Mouse (Mus musculus) liver, adult 2 months (tissue): ENCODE measurements around the gene Pram1. TPM values are rescaled to one million over a fixed set of nuclear protein-coding genes. Genes with fewer than 3 reads are reported as not detected.

ENCODE experiments used
- DNase-seq: peaks from one replicate; pipeline ENCODE4 v3.0.0-alpha.2; 2011; ENCODE audit warnings: low read depth, low spot score; ENCODE audit errors: extremely low read depth
- H3K27ac ChIP-seq: fragments of 200-500 bp; replicated peaks from 2 replicates; pipeline ENCODE4 v1.5.1; 2012; ENCODE audit warnings: low read depth, mild to moderate bottlenecking, control low read depth, inconsistent platforms, low read length; ENCODE audit not compliant: insufficient read depth
- H3K27me3 ChIP-seq: fragments of 200-500 bp; 2 replicates; pipeline ENCODE4 v1.6.1; 2012; ENCODE audit warnings: mild to moderate bottlenecking, moderate library complexity, low read length, inconsistent platforms; ENCODE audit not compliant: control insufficient read depth, insufficient read depth
- H3K36me3 ChIP-seq: fragments of 200-500 bp; 2 replicates; pipeline ENCODE4 v1.6.1; 2012; ENCODE audit warnings: low read length, inconsistent platforms; ENCODE audit not compliant: control insufficient read depth, insufficient read depth
- H3K4me1 ChIP-seq: fragments of 200-500 bp; 2 replicates; pipeline ENCODE4 v1.6.1; 2011; ENCODE audit warnings: low read length; ENCODE audit not compliant: control insufficient read depth, insufficient read depth
- H3K4me3 ChIP-seq: fragments of 200-500 bp; 2 replicates; pipeline ENCODE4 v1.5.1; 2011; ENCODE audit warnings: low read depth, mild to moderate bottlenecking, control low read depth, low read length, moderate library complexity; ENCODE audit not compliant: insufficient read depth
- H3K79me2 ChIP-seq: fragments of 200-500 bp; 2 replicates; pipeline ENCODE4 v1.6.1; 2012; ENCODE audit warnings: inconsistent platforms, mild to moderate bottlenecking, low read length, moderate library complexity; ENCODE audit not compliant: control insufficient read depth, insufficient read depth
- H3K9ac ChIP-seq: fragments of 200-500 bp; 2 replicates; pipeline ENCODE4 v1.6.1; 2012; ENCODE audit warnings: low read depth, mild to moderate bottlenecking, control low read depth, inconsistent platforms, low read length
- CTCF ChIP-seq: fragments of 200-500 bp; IDR thresholded peaks from 2 replicates; pipeline ENCODE4 v1.5.1; 2011; ENCODE audit warnings: low read depth, low read length, control low read depth
- POLR2A ChIP-seq: fragments of 200-500 bp; IDR thresholded peaks from 2 replicates; pipeline ENCODE4 v1.6.1; 2011; ENCODE audit warnings: low read length, control low read depth; ENCODE audit not compliant: insufficient read depth; ENCODE audit errors: extremely low read depth
- WGBS: fragments of 180-500 bp; shearing (Covaris S2); methylation state at CpG from one replicate; pipeline ENCODE4 v1.1.7; 2018; 5-methylcytosine and 5-hydroxymethylcytosine counted together
- polyA plus RNA-seq: library from polyadenylated mRNA; depleted of rRNA; stranded (reverse); fragments of >200 nt; gene quantifications from 2 replicates; pipeline ENCODE4 v1.2.3, GENCODE M21; 2012
- total RNA-seq: library from RNA; depleted of rRNA; stranded (reverse); fragments of >200 nt; gene quantifications from 2 replicates; pipeline ENCODE4 v1.2.3, GENCODE M21; 2014

The Pram1 gene
- total and polyA plus RNA-seq, 2 experiments, result 0.23 TPM; not detected in 1

- Histone ChIP-seq H3K79me2 (peaks cover 20% of the 10 kb centered on the region; the same call in 1 of the 2 replicates), H3K4me3 (no peak overlapping the region), H3K4me1 (peaks cover 12% of the 10 kb centered on the region; the same call in 1 of the 2 replicates), H3K36me3 (peaks cover 21% of the 10 kb centered on the region), H3K27me3 (no peaks in the 10 kb centered on the region), H3K9ac (no peak overlapping the region), H3K27ac (no peak overlapping the region)
- no peak for TF ChIP-seq POLR2A
- no peak for TF ChIP-seq CTCF
- DNase-seq, result peak; percentile 44
These were observed 37.6 kb downstream of the Pram1 start for GRCm38 (mm10) chr17:33675452-33675851.

DNA sequence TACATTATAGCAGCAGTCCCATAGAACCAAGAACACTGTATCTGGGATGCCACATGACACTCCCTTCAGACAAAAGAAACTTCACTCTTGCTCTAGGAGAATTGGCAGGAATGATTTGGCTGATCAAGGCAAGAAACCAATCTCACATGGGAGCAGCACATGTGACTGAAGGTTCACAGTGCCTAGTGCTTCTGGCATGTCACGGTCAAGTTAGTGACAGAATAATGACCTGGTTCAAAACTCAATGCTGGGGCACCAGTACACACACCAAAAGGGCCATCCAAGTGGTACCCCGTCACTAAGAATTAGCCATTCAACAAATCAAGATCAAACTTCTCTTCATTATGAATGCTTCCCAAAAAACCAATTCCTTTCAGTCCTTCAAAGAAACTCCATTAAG is 38.2 kb downstream of the Pram1 start:
- no peak overlapping the region for H3K4me3 ChIP-seq
- H3K36me3 ChIP-seq, result peaks cover 21% of the 10 kb centered on the region
- TF ChIP-seq CTCF, result no peak
- no peak for TF ChIP-seq POLR2A
- peak; percentile 53 for DNase-seq
- no peaks in the 10 kb centered on the region for H3K27me3 ChIP-seq
- WGBS, result 63% methylated on average over 2 of the region's 2 CpGs
- H3K9ac ChIP-seq, result no peak overlapping the region
- peaks cover 20% of the 10 kb centered on the region; the same call in 1 of the 2 replicates for H3K79me2 ChIP-seq
- peaks cover 11% of the 10 kb centered on the region; the same call in 1 of the 2 replicates for H3K4me1 ChIP-seq
- H3K27ac ChIP-seq, result no peak overlapping the region

DNA sequence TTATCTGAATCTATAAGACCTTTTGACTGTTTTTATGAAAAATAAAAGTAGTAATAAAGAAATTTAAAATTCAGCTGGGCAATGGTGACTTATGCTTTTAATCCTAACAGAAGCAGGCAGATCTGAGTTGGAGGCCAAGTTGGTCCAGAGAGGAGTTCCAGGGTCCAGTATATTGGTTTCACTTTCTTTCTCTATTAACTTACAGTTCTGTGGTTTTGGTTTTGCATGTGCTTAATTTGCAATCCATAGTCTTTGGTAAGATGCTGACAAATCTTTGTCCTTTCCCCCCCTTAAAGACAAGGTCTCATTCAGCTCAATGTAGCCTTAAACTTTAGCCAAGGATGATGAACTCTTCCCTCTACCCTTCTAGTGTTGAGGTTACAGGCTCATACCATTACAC is 40.9 kb downstream of the Pram1 start:
- peak; percentile 51 for DNase-seq
- no peak for TF ChIP-seq POLR2A
- TF ChIP-seq CTCF, result no peak
- no peaks in the 10 kb centered on the region for H3K27me3 ChIP-seq
- peaks cover 16% of the 10 kb centered on the region for H3K4me1 ChIP-seq
- H3K4me3 ChIP-seq, result no peak overlapping the region
- no peak overlapping the region for H3K27ac ChIP-seq
- H3K9ac ChIP-seq, result no peak overlapping the region
- peaks cover 17% of the 10 kb centered on the region; the same call in 1 of the 2 replicates for H3K79me2 ChIP-seq
- H3K36me3 ChIP-seq, result peaks cover 16% of the 10 kb centered on the region

DNA sequence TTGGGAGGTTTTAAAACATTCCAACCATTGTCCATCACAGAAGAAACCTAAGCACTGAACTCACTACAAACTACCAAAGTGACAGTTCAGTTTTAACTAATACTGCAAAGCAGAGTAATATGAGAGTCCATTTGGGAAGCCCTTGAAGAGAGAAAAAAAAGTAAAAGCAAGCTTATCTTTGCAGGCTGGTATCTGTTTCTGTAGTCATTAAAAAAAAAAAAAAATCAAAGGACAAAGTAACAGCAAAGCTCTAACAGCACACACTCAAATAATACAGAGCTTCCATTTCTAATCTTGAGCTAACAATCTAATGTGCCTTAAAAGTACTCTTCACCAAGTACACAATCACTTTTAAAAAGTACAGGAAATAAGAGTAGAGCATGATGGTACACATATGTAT is 43.9 kb downstream of the Pram1 start:
- no peak overlapping the region for H3K9ac ChIP-seq
- no peak for TF ChIP-seq POLR2A
- TF ChIP-seq CTCF, result no peak
- no peak overlapping the region for H3K27ac ChIP-seq
- no peak for DNase-seq
- no peak overlapping the region for H3K4me3 ChIP-seq
- peaks cover 28% of the 10 kb centered on the region; the same call in 1 of the 2 replicates for H3K79me2 ChIP-seq
- H3K36me3 ChIP-seq, result peaks cover 9% of the 10 kb centered on the region
- H3K4me1 ChIP-seq, result peaks cover 17% of the 10 kb centered on the region
- no peaks in the 10 kb centered on the region for H3K27me3 ChIP-seq

- Histone ChIP-seq H3K4me3 (peak overlapping the region; percentile 86), H3K79me2 (peaks cover 14% of the 10 kb centered on the region; the same call in 1 of the 2 replicates), H3K27ac (peak overlapping the region; percentile 83), H3K27me3 (no peaks in the 10 kb centered on the region), H3K4me1 (peaks cover 11% of the 10 kb centered on the region), H3K36me3 (no peaks in the 10 kb centered on the region; the same call in none of the 2 replicates), H3K9ac (peak overlapping the region; percentile 94)
- no peak for TF ChIP-seq POLR2A
- TF ChIP-seq CTCF, result peak; percentile 45
- peak; percentile 62 for DNase-seq
- under 1% methylated on average over 44 of the region's 44 CpGs for WGBS
These were observed 46.9 kb downstream of the Pram1 start for GRCm38 (mm10) chr17:33684671-33685231.

DNA sequence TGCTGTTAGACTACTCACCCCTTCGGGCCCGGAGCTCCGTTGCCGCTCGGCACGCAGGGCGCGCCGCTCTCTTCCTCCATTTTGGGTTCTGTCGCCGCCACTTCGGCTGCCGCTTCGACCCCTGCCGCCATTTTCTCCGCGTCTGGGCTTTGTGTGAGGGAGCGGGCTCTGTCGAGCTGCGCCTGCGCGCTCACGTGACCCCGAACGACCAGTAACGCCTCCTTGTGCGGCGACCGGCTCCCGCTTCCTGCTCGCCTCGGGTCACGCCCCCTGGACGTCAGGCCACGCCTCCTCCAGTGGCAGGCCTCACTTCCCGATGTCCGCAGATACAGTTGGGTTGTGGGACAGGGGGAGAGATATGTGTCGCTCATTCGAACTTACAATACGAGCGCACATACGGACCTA is 47.4 kb downstream of the Pram1 start:
- peak; percentile 85 for DNase-seq
- Histone ChIP-seq H3K27ac (peak overlapping the region; percentile 83), H3K36me3 (peaks cover under 1% of the 10 kb centered on the region), H3K4me1 (peaks cover 11% of the 10 kb centered on the region), H3K9ac (peak overlapping the region; percentile 94), H3K27me3 (no peaks in the 10 kb centered on the region), H3K79me2 (peaks cover 14% of the 10 kb centered on the region; the same call in 1 of the 2 replicates), H3K4me3 (peak overlapping the region; percentile 86)
- under 1% methylated on average over 42 of the region's 42 CpGs for WGBS
- no peak for TF ChIP-seq CTCF
- TF ChIP-seq POLR2A, result peak; percentile 89
